Mouse (Mus musculus): ENCODE results near the gene Emsy. TPM values are rescaled to one million over a fixed set of nuclear protein-coding genes. Genes with fewer than 3 reads are reported as not detected.
A peak's percentile ranks its signal among the peaks of the same experiment; 100 is the strongest.

Gene Emsy
- polyA plus RNA-seq, 1 experiment from 2014 or later, result 3.7 TPM

GRCm38 (mm10) chr7:98655681-98656530 lies 677 bp downstream of the Emsy start:
- H3K27ac ChIP-seq (ENCODE audit: low read depth), result peak overlapping the region; percentile 90
- peaks cover 30% of the 10 kb centered on the region for H3K36me3 ChIP-seq (replicated peaks; ENCODE audit: insufficient read depth, low read length)
- 1% methylated on average over 70 of the region's 74 CpGs for WGBS (ENCODE audit: insufficient replicate concordance)
- H3K9me3 ChIP-seq (ENCODE audit: low read length), result no peaks in the 10 kb centered on the region
- TF ChIP-seq EP300 (IDR thresholded peaks at IDR 0.05; ENCODE audit: low read depth) (no peak), CTCF (IDR thresholded peaks at IDR 0.05; ENCODE audit: low read depth) (peak; percentile 40)
- peak overlapping the region; percentile 92 for H3K4me3 ChIP-seq (ENCODE audit: low read depth, low read length)
- peaks cover 14% of the 10 kb centered on the region for H3K4me1 ChIP-seq (ENCODE audit: insufficient read depth)
- H3K27me3 ChIP-seq (ENCODE audit: insufficient read depth, low read length), result no peaks in the 10 kb centered on the region
- peak overlapping the region; percentile 79 for H3K4me2 ChIP-seq (ENCODE audit: low read depth, low read length)
- peak; percentile 85 for DNase-seq
- H3K9ac ChIP-seq (replicated peaks), result peak overlapping the region; percentile 90
- peak; percentile 46 for ATAC-seq

GRCm38 (mm10) chr7:98651651-98652050 lies 4.9 kb downstream of the Emsy start:
- no peak for TF ChIP-seq CTCF (IDR thresholded peaks at IDR 0.05; ENCODE audit: low read depth)
- no peak for TF ChIP-seq EP300 (IDR thresholded peaks at IDR 0.05; ENCODE audit: low read depth)
- Histone ChIP-seq H3K4me1 (ENCODE audit: insufficient read depth) (peaks cover 9% of the 10 kb centered on the region; the same call in 1 of the 2 replicates), H3K9ac (replicated peaks) (no peak overlapping the region), H3K27ac (ENCODE audit: low read depth) (no peak overlapping the region), H3K36me3 (replicated peaks; ENCODE audit: insufficient read depth, low read length) (peaks cover 50% of the 10 kb centered on the region), H3K9me3 (ENCODE audit: low read length) (no peaks in the 10 kb centered on the region), H3K27me3 (ENCODE audit: insufficient read depth, low read length) (no peaks in the 10 kb centered on the region), H3K4me2 (ENCODE audit: low read depth, low read length) (no peak overlapping the region), H3K4me3 (ENCODE audit: low read depth, low read length) (no peak overlapping the region)
- 88% methylated on average over 2 of the region's 2 CpGs for WGBS (ENCODE audit: insufficient replicate concordance)
- ATAC-seq (no peak), DNase-seq (no peak)

- no peak overlapping the region for H3K4me2 ChIP-seq (ENCODE audit: low read depth, low read length)
- no peak overlapping the region for H3K27ac ChIP-seq (ENCODE audit: low read depth)
- no peak overlapping the region for H3K4me3 ChIP-seq (ENCODE audit: low read depth, low read length)
- DNase-seq (no peak), ATAC-seq (no peak)
- TF ChIP-seq CTCF (IDR thresholded peaks at IDR 0.05; ENCODE audit: low read depth) (no peak), EP300 (IDR thresholded peaks at IDR 0.05; ENCODE audit: low read depth) (no peak)
- H3K9ac ChIP-seq (replicated peaks), result no peak overlapping the region
- H3K27me3 ChIP-seq (ENCODE audit: insufficient read depth, low read length), result no peaks in the 10 kb centered on the region
- H3K9me3 ChIP-seq (ENCODE audit: low read length), result no peaks in the 10 kb centered on the region
- peaks cover 54% of the 10 kb centered on the region for H3K36me3 ChIP-seq (replicated peaks; ENCODE audit: insufficient read depth, low read length)
- H3K4me1 ChIP-seq (ENCODE audit: insufficient read depth), result no peaks in the 10 kb centered on the region
- WGBS (ENCODE audit: insufficient replicate concordance), result 56% methylated on average over 1 of the region's 1 CpGs
Observed at GRCm38 (mm10) chr7:98644238-98644637, 12.3 kb downstream of the Emsy start.

GRCm38 (mm10) chr7:98636607-98637006 lies 20.0 kb downstream of the Emsy start:
- H3K9ac ChIP-seq (replicated peaks), result no peak overlapping the region
- H3K4me2 ChIP-seq (ENCODE audit: low read depth, low read length), result no peak overlapping the region
- no peak overlapping the region for H3K4me3 ChIP-seq (ENCODE audit: low read depth, low read length)
- 74% methylated on average over 2 of the region's 2 CpGs for WGBS (ENCODE audit: insufficient replicate concordance)
- H3K36me3 ChIP-seq (replicated peaks; ENCODE audit: insufficient read depth, low read length), result peaks cover 52% of the 10 kb centered on the region
- TF ChIP-seq CTCF (IDR thresholded peaks at IDR 0.05; ENCODE audit: low read depth) (no peak), EP300 (IDR thresholded peaks at IDR 0.05; ENCODE audit: low read depth) (no peak)
- H3K4me1 ChIP-seq (ENCODE audit: insufficient read depth), result peaks cover 4% of the 10 kb centered on the region; the same call in 1 of the 2 replicates
- peak overlapping the region; percentile 11; the same call in 1 of the 2 replicates for H3K27ac ChIP-seq (ENCODE audit: low read depth)
- no peaks in the 10 kb centered on the region for H3K9me3 ChIP-seq (ENCODE audit: low read length)
- no peaks in the 10 kb centered on the region for H3K27me3 ChIP-seq (ENCODE audit: insufficient read depth, low read length)
- peak; percentile 69 for ATAC-seq
- no peak for DNase-seq

GRCm38 (mm10) chr7:98633032-98633431 lies 23.6 kb downstream of the Emsy start:
- Histone ChIP-seq H3K4me3 (ENCODE audit: low read depth, low read length) (no peak overlapping the region), H3K27ac (ENCODE audit: low read depth) (no peak overlapping the region), H3K9ac (replicated peaks) (no peak overlapping the region), H3K4me2 (ENCODE audit: low read depth, low read length) (no peak overlapping the region), H3K9me3 (ENCODE audit: low read length) (no peaks in the 10 kb centered on the region), H3K36me3 (replicated peaks; ENCODE audit: insufficient read depth, low read length) (peaks cover 52% of the 10 kb centered on the region), H3K27me3 (ENCODE audit: insufficient read depth, low read length) (no peaks in the 10 kb centered on the region), H3K4me1 (ENCODE audit: insufficient read depth) (peaks cover 4% of the 10 kb centered on the region; the same call in 1 of the 2 replicates)
- TF ChIP-seq EP300 (IDR thresholded peaks at IDR 0.05; ENCODE audit: low read depth) (no peak), CTCF (IDR thresholded peaks at IDR 0.05; ENCODE audit: low read depth) (no peak)
- DNase-seq (no peak), ATAC-seq (no peak)
- WGBS (ENCODE audit: insufficient replicate concordance), result 79% methylated on average over 3 of the region's 3 CpGs

GRCm38 (mm10) chr7:98629947-98630346 lies 26.6 kb downstream of the Emsy start:
- no peaks in the 10 kb centered on the region for H3K9me3 ChIP-seq (ENCODE audit: low read length)
- no peak overlapping the region for H3K4me2 ChIP-seq (ENCODE audit: low read depth, low read length)
- ATAC-seq (no peak), DNase-seq (no peak)
- H3K27me3 ChIP-seq (ENCODE audit: insufficient read depth, low read length), result no peaks in the 10 kb centered on the region
- H3K4me1 ChIP-seq (ENCODE audit: insufficient read depth), result no peaks in the 10 kb centered on the region
- H3K4me3 ChIP-seq (ENCODE audit: low read depth, low read length), result no peak overlapping the region
- no peak overlapping the region for H3K9ac ChIP-seq (replicated peaks)
- TF ChIP-seq EP300 (IDR thresholded peaks at IDR 0.05; ENCODE audit: low read depth) (no peak), CTCF (IDR thresholded peaks at IDR 0.05; ENCODE audit: low read depth) (no peak)
- H3K36me3 ChIP-seq (replicated peaks; ENCODE audit: insufficient read depth, low read length), result peaks cover 57% of the 10 kb centered on the region
- no peak overlapping the region for H3K27ac ChIP-seq (ENCODE audit: low read depth)
- 91% methylated on average over 7 of the region's 7 CpGs for WGBS (ENCODE audit: insufficient replicate concordance)
